Mouse (Mus musculus): Measurements from ENCODE around the gene Olfm4.

GRCm38 (mm10) chr14:80061686-80062085 is 77.8 kb downstream of the Olfm4 start:
- no peak for TF ChIP-seq MAFK (IDR thresholded peaks at IDR 0.05; ENCODE audit: insufficient read depth, low read depth, low read length)
- no peak for TF ChIP-seq CHD2 (IDR thresholded peaks at IDR 0.05; ENCODE audit: low read depth, low read length)
- TF ChIP-seq ZC3H11A (IDR thresholded peaks at IDR 0.05; ENCODE audit: borderline replicate concordance, low read depth, low read length), result no peak
